Mouse (Mus musculus): ENCODE data around the gene B4gat1. TPM values are rescaled to one million over a fixed set of nuclear protein-coding genes. Genes with fewer than 3 reads are reported as not detected.

B4gat1 gene
- total and polyA plus RNA-seq, 3 experiments = 6.9 to 9.6 TPM; not detected in 1

- DNase-seq (ENCODE audit: low read depth, low spot score) = peak; percentile 82
- TF ChIP-seq TCF12 (IDR thresholded peaks at IDR 0.05; ENCODE audit: low read depth, low read length) (0 out of 2 replicates have a peak, but pooled peaks have one; percentile 12), ZNF384 (IDR thresholded peaks at IDR 0.05; ENCODE audit: low read depth, low read length) (no peak), JUND (IDR thresholded peaks at IDR 0.05; ENCODE audit: low read depth, low read length) (no peak), NRF1 (IDR thresholded peaks at IDR 0.05; ENCODE audit: insufficient read depth, low read depth, low read length, poor library complexity, severe bottlenecking) (peak; percentile 68), MEF2A (IDR thresholded peaks at IDR 0.05; ENCODE audit: extremely low read depth, insufficient replicate concordance, low read depth, low read length, poor library complexity, severe bottlenecking) (no peak), GATA1 (IDR thresholded peaks at IDR 0.05; ENCODE audit: low read depth, low read length) (no peak), POLR2AphosphoS2 (IDR thresholded peaks at IDR 0.05; ENCODE audit: low read length) (no peak), MAX (IDR thresholded peaks at IDR 0.05; ENCODE audit: low read length) (no peak), NELFE (IDR thresholded peaks at IDR 0.05; ENCODE audit: low read depth, low read length) (no peak), MXI1 (IDR thresholded peaks at IDR 0.05; ENCODE audit: low read depth, low read length) (no peak), TBP (IDR thresholded peaks at IDR 0.05; ENCODE audit: low read depth, low read length) (no peak), CHD2 (IDR thresholded peaks at IDR 0.05; ENCODE audit: low read length) (no peak), MAZ (IDR thresholded peaks at IDR 0.05; ENCODE audit: low read depth, low read length) (peak; percentile 45; the same call in 1 of the 2 replicates), ZMIZ1 (IDR thresholded peaks at IDR 0.05; ENCODE audit: low read depth, low read length) (no peak), POLR2AphosphoS5 (IDR thresholded peaks at IDR 0.05; ENCODE audit: borderline replicate concordance, low read depth, low read length) (no peak), MYB (IDR thresholded peaks at IDR 0.05; ENCODE audit: low read depth, low read length) (no peak), MYC (IDR thresholded peaks at IDR 0.05; ENCODE audit: low read depth, low read length) (no peak), HCFC1 (IDR thresholded peaks at IDR 0.05; ENCODE audit: low read depth, low read length) (no peak), SMC3 (IDR thresholded peaks at IDR 0.05; ENCODE audit: low read depth, low read length) (peak; percentile 82), MAFK (IDR thresholded peaks at IDR 0.05; ENCODE audit: borderline replicate concordance, low read depth, low read length) (no peak), ELF1 (IDR thresholded peaks at IDR 0.05; ENCODE audit: low read depth, low read length) (no peak), RAD21 (IDR thresholded peaks at IDR 0.05; ENCODE audit: low read depth, low read length) (peak; percentile 67), CTCF (IDR thresholded peaks at IDR 0.05 in 2 of 3, conservative IDR thresholded peaks at IDR 0.05 in 1 of 3; ENCODE audit: control insufficient read depth in 1 of 3, insufficient read depth in 1 of 3, low read depth in 2 of 3, low read length in 3 of 3, poor library complexity in 1 of 3, severe bottlenecking in 1 of 3) (peak; percentile 44 to 77 (median 75)), BHLHE40 (IDR thresholded peaks at IDR 0.05; ENCODE audit: borderline replicate concordance, low read depth, low read length) (no peak), UBTF (IDR thresholded peaks at IDR 0.05; ENCODE audit: borderline replicate concordance, insufficient read depth, low read depth, low read length) (no peak), USF1 (IDR thresholded peaks at IDR 0.05; ENCODE audit: low read depth, low read length) (no peak), SIN3A (IDR thresholded peaks at IDR 0.05; ENCODE audit: low read length) (no peak), EP300 (IDR thresholded peaks at IDR 0.05; ENCODE audit: low read depth in 1 of 2, low read length in 2 of 2) (no peak), TAL1 (IDR thresholded peaks at IDR 0.05; ENCODE audit: low read length) (no peak), GABPA (IDR thresholded peaks at IDR 0.05; ENCODE audit: low read depth, low read length) (no peak), ZC3H11A (IDR thresholded peaks at IDR 0.05; ENCODE audit: low read depth, low read length) (peak; percentile 62; the same call in 1 of the 2 replicates), ETS1 (IDR thresholded peaks at IDR 0.05; ENCODE audit: low read depth, low read length) (no peak), USF2 (IDR thresholded peaks at IDR 0.05; ENCODE audit: borderline replicate concordance in 1 of 2, insufficient read depth in 1 of 2, low read depth in 1 of 2, low read length in 2 of 2) (no peak), ZKSCAN1 (IDR thresholded peaks at IDR 0.05; ENCODE audit: low read depth, low read length) (no peak), RCOR1 (IDR thresholded peaks at IDR 0.05; ENCODE audit: low read depth, low read length) (no peak)
- Histone ChIP-seq H3K27ac (ENCODE audit: control insufficient read depth, low read depth, low read length) (peak overlapping the region; percentile 43; the same call in 1 of the 2 replicates), H3K79me2 (ENCODE audit: control insufficient read depth, insufficient read depth, low read length, poor library complexity) (peaks cover 2% of the 10 kb centered on the region; the same call in 1 of the 2 replicates), H3K9ac (ENCODE audit: control insufficient read depth, low read depth, low read length, poor library complexity, severe bottlenecking) (peak overlapping the region; percentile 27), H3K4me3 (ENCODE audit: control insufficient read depth in 1 of 2, insufficient read depth in 1 of 2, low read depth in 2 of 2, low read length in 2 of 2) (peak overlapping the region; percentile 56 to 68), H3K4me1 (ENCODE audit: control insufficient read depth in 1 of 2, insufficient read depth in 2 of 2, low read length in 2 of 2) (peaks cover 5 to 26% of the 10 kb centered on the region in 2 experiments), H3K27me3 (ENCODE audit: control insufficient read depth in 1 of 2, insufficient read depth in 2 of 2, low read length in 2 of 2) (no peaks in the 10 kb centered on the region), H3K9me3 (replicated peaks; ENCODE audit: insufficient read depth, low read length) (no peaks in the 10 kb centered on the region), H3K36me3 (ENCODE audit: control insufficient read depth in 1 of 2, insufficient read depth in 2 of 2, low read length in 2 of 2) (no peaks in the 10 kb centered on the region)
Measured at GRCm38 (mm10) chr19:5073028-5073427, 34.4 kb downstream of the B4gat1 start.

Measured in MEL (cell line).